Mouse (Mus musculus) MEL (cell line): ENCODE measurements around the gene Cacna2d4.

Experiments
- CTCF ChIP-seq, 3 experiments: IDR thresholded peaks in 2 of 3; conservative IDR thresholded peaks in 1 of 3; 2 replicates each; pipeline ENCODE4 v1.5.1; 2011 to 2012; ENCODE audit warnings: low read length in 3 of 3, low read depth in 2 of 3, mild to moderate bottlenecking in 2 of 3, improper control_type of control experiment in 1 of 3, inconsistent platforms in 1 of 3, mixed read lengths in 1 of 3, moderate library complexity in 1 of 3; ENCODE audit not compliant: control insufficient read depth in 1 of 3, insufficient read depth in 1 of 3, poor library complexity in 1 of 3, severe bottlenecking in 1 of 3
- GABPA ChIP-seq: IDR thresholded peaks from 2 replicates; pipeline ENCODE4 v1.6.1; 2012; ENCODE audit warnings: low read depth, mild to moderate bottlenecking, inconsistent platforms, low read length, improper control_type of control experiment, moderate library complexity
- USF1 ChIP-seq: IDR thresholded peaks from 2 replicates; pipeline ENCODE4 v1.6.1; 2014; ENCODE audit warnings: low read depth, mild to moderate bottlenecking, inconsistent platforms, low read length, improper control_type of control experiment, moderate library complexity

DNA sequence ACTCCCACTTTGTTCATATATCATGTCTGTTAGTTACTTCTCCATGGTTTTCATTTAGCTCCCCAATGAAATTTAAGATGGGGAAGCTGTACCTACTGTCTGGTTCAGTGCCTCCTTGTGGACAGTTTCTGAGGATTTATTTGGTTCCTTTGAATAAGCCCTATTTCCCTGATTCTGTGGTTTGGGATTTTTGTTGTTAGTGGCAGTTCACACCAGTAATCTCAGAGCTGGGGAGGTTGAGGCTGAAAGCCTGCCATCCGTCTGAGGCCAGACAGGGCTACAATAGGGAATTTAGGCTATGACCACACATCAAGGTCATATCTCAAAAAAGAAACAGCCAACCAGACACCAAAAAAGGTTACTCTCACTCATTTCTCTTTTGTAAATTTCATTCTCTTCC, 142.3 kb downstream of the Cacna2d4 start:
- TF ChIP-seq USF1: no peak
- no peak for TF ChIP-seq GABPA
- TF ChIP-seq CTCF (IDR thresholded peaks at IDR 0.05 in 2 of 3, conservative IDR thresholded peaks at IDR 0.05 in 1 of 3; ENCODE audit: control insufficient read depth in 1 of 3, insufficient read depth in 1 of 3, low read depth in 2 of 3, low read length in 3 of 3, poor library complexity in 1 of 3, severe bottlenecking in 1 of 3): peak in 2 of 3 experiments; percentile 29 to 45; a peak in 4 of 6 replicates
